Mouse (Mus musculus) heart, postnatal 4 days (tissue): ENCODE results near the gene Cuedc2. TPM values are rescaled to one million over a fixed set of nuclear protein-coding genes. Genes with fewer than 3 reads are reported as not detected.
A peak's percentile ranks its signal among the peaks of the same experiment; 100 is the strongest.

Source experiments
- DNase-seq: peaks from one replicate; pipeline ENCODE4 v3.0.0; 2021
- microRNA-seq, 2 experiments: library from miRNA; unstranded; fragments of <30 nt; microRNA quantifications; one replicate each; pipeline ENCODE4 v1.2.0; 2021 to 2022
- total RNA-seq, 2 experiments: library from RNA; stranded (reverse); gene quantifications; 2 replicates each; pipeline ENCODE4 v1.2.3; 2021

The Cuedc2 gene
- total RNA-seq, 2 experiments from 2014 or later = 98.8 to 108 TPM

GRCm38 (mm10) chr19:46306268-46306610 is 32.3 kb downstream of the Cuedc2 start:
- DNase-seq = peak; percentile 6

GRCm38 (mm10) chr19:46305432-46306267 is 32.9 kb downstream of the Cuedc2 start:
- DNase-seq = peak; percentile 92

GRCm38 (mm10) chr19:46304908-46305333 is 33.6 kb downstream of the Cuedc2 start:
- DNase-seq = no peak

- DNase-seq = peak; percentile 96
These were observed 34.2 kb downstream of the Cuedc2 start, which contains the start of gene Nfkb2 for GRCm38 (mm10) chr19:46304216-46304841. Gene Nfkb2 (plus strand): TSS chr19:46304320.

- DNase-seq = peak; percentile 11
These were observed 35.0 kb downstream of the Cuedc2 start for GRCm38 (mm10) chr19:46303251-46304215.

- DNase-seq = no peak
These were observed 36.0 kb downstream of the Cuedc2 start for GRCm38 (mm10) chr19:46302551-46302950.

GRCm38 (mm10) chr19:46300294-46301045 is 38.0 kb downstream of the Cuedc2 start:
- DNase-seq = no peak

- no peak for DNase-seq
These were observed 41.6 kb downstream of the Cuedc2 start for GRCm38 (mm10) chr19:46296938-46297337.

- no peak for DNase-seq
These were observed 47.9 kb downstream of the Cuedc2 start for GRCm38 (mm10) chr19:46290535-46291105.

GRCm38 (mm10) chr19:46287566-46287965 is 50.9 kb downstream of the Cuedc2 start:
- no peak for DNase-seq

GRCm38 (mm10) chr19:46286926-46287325 is 51.6 kb downstream of the Cuedc2 start:
- no peak for DNase-seq

GRCm38 (mm10) chr19:46286047-46286446 is 52.5 kb downstream of the Cuedc2 start:
- no peak for DNase-seq

- no peak for DNase-seq
These were observed 52.9 kb downstream of the Cuedc2 start for GRCm38 (mm10) chr19:46285631-46286030.

- no peak for DNase-seq
These were observed 53.8 kb downstream of the Cuedc2 start for GRCm38 (mm10) chr19:46284686-46285085.

GRCm38 (mm10) chr19:46282081-46282849 is 56.2 kb downstream of the Cuedc2 start:
- no peak for DNase-seq

Small RNAs within 50 kb of the gene (microRNA-seq; reads per million reads assigned to microRNA genes)
- 0 reads per million in 2 experiments for gene Mir146b

Other genes starting within 250 kb of the Cuedc2 start
- not detected for gene Elovl3, start 206.8 kb downstream of the Cuedc2 start, total RNA-seq
- gene Pitx3, start 190.4 kb downstream of the Cuedc2 start, total RNA-seq = not detected
- 10 to 100 TPM; 57.6 to 58.3 TPM for gene Gbf1, start 186.2 kb downstream of the Cuedc2 start, total RNA-seq
- 10 to 100 TPM; 15.1 to 15.2 TPM for gene Nfkb2, start 34.4 kb downstream of the Cuedc2 start, total RNA-seq
- gene Psd, start 11.5 kb downstream of the Cuedc2 start, total RNA-seq = 1 to 10 TPM; 1.7 to 2.1 TPM
- gene Fbxl15, start 10.5 kb downstream of the Cuedc2 start, total RNA-seq = 1 to 10 TPM; 5.5 to 7.2 TPM
- gene Mfsd13a, start 2.4 kb upstream of the Cuedc2 start, total RNA-seq = 1 to 10 TPM; 3.1 to 4.2 TPM
- gene 2310034G01Rik, start 11.6 kb upstream of the Cuedc2 start, total RNA-seq = under 1 TPM in 1 of 2 experiments, not detected in 1; 0.18 TPM
- gene Actr1a, start 57.0 kb upstream of the Cuedc2 start, total RNA-seq = 100 to 1,000 TPM; 126 to 130 TPM
- gene Sufu, start 58.2 kb upstream of the Cuedc2 start, total RNA-seq = 10 to 100 TPM; 17.0 to 19.1 TPM
- 10 to 100 TPM; 50.1 to 53.8 TPM for gene Trim8, start 163.0 kb upstream of the Cuedc2 start, total RNA-seq
- 10 to 100 TPM; 29.6 to 31.1 TPM for gene Arl3, start 234.5 kb upstream of the Cuedc2 start, total RNA-seq
- gene Sfxn2, start 234.7 kb upstream of the Cuedc2 start, total RNA-seq = 1 to 10 TPM; 4.6 to 6.4 TPM